Mouse (Mus musculus) hindbrain, embryonic 13.5 days (tissue): ENCODE measurements around the gene Ero1l. TPM values are rescaled to one million over a fixed set of nuclear protein-coding genes. Genes with fewer than 3 reads are reported as not detected.

Source experiments
- ATAC-seq: fragments of 200-750 bp; cut with Nextera tagmentation; 2 replicates; pipeline ENCODE4 v1.8.0; 2017; ENCODE audit warnings: moderate TSS enrichment; ENCODE audit not compliant: low FRiP score
- H3K27ac ChIP-seq: fragments of 300-500 bp; sonication (generic); 2 replicates; pipeline ENCODE4 v1.5.1; 2015; ENCODE audit warnings: inconsistent platforms, mild to moderate bottlenecking, moderate library complexity
- H3K27me3 ChIP-seq: fragments of 300-500 bp; sonication (generic); 2 replicates; pipeline ENCODE4 v1.6.1; 2015; ENCODE audit warnings: mild to moderate bottlenecking, inconsistent platforms
- H3K36me3 ChIP-seq: fragments of 300-500 bp; sonication (generic); 2 replicates; pipeline ENCODE4 v1.6.1; 2015; ENCODE audit warnings: mild to moderate bottlenecking, inconsistent platforms
- H3K4me1 ChIP-seq: fragments of 300-500 bp; sonication (generic); replicated peaks from 2 replicates; pipeline ENCODE4 v1.6.1; 2015; ENCODE audit warnings: inconsistent platforms
- H3K4me2 ChIP-seq: fragments of 300-500 bp; sonication (generic); 2 replicates; pipeline ENCODE4 v1.6.1; 2015; ENCODE audit warnings: inconsistent platforms, mild to moderate bottlenecking, moderate library complexity
- H3K4me3 ChIP-seq: fragments of 300-500 bp; sonication (generic); 2 replicates; pipeline ENCODE4 v1.5.1; 2015; ENCODE audit warnings: mild to moderate bottlenecking, inconsistent platforms
- H3K9ac ChIP-seq: fragments of 300-500 bp; sonication (generic); 2 replicates; pipeline ENCODE4 v1.6.1; 2015; ENCODE audit warnings: mild to moderate bottlenecking, inconsistent platforms
- H3K9me3 ChIP-seq: fragments of 300-500 bp; sonication (generic); 2 replicates; pipeline ENCODE4 v1.6.1; 2016; ENCODE audit warnings: inconsistent platforms
- WGBS: fragments of 180-500 bp; shearing (Covaris S2); methylation state at CpG from one replicate; pipeline ENCODE4 v1.1.7; 2015; 5-methylcytosine and 5-hydroxymethylcytosine counted together
- polyA plus RNA-seq: library from polyadenylated mRNA; unstranded; fragments of >200 nt; fragmentation: Nextera tagmentation; extraction: Ambion mirVana; gene quantifications from 2 replicates; pipeline ENCODE4 v1.2.1, GENCODE M21; 2015

Ero1l gene
- polyA plus RNA-seq, 1 experiment from 2014 or later = 26.7 TPM

GRCm38 (mm10) chr14:45321622-45322021 is 3.1 kb upstream of the Ero1l start:
- WGBS = 85% methylated on average over 5 of the region's 5 CpGs
- no peak for ATAC-seq
- no peak overlapping the region for H3K27ac ChIP-seq

GRCm38 (mm10) chr14:45321067-45321466 is 2.5 kb upstream of the Ero1l start:
- no peak overlapping the region for H3K4me2 ChIP-seq
- H3K27ac ChIP-seq = no peak overlapping the region
- H3K9ac ChIP-seq = no peak overlapping the region
- peaks cover 18% of the 10 kb centered on the region for H3K4me1 ChIP-seq
- no peak overlapping the region for H3K4me3 ChIP-seq
- H3K9me3 ChIP-seq = no peaks in the 10 kb centered on the region
- no peaks in the 10 kb centered on the region for H3K27me3 ChIP-seq
- 88% methylated on average over 3 of the region's 3 CpGs for WGBS
- no peak for ATAC-seq
- H3K36me3 ChIP-seq = no peaks in the 10 kb centered on the region

More at GRCm38 (mm10) chr14:45321622-45322021, 3.1 kb upstream of the Ero1l start:
- Histone ChIP-seq H3K27me3 (no peaks in the 10 kb centered on the region), H3K9me3 (no peaks in the 10 kb centered on the region), H3K9ac (no peak overlapping the region), H3K4me1 (peaks cover 14% of the 10 kb centered on the region), H3K36me3 (no peaks in the 10 kb centered on the region), H3K4me3 (no peak overlapping the region), H3K4me2 (no peak overlapping the region)

GRCm38 (mm10) chr14:45320111-45320510 is 1.5 kb upstream of the Ero1l start:
- no peak overlapping the region for H3K27ac ChIP-seq
- H3K9ac ChIP-seq = no peak overlapping the region
- peaks cover 23% of the 10 kb centered on the region for H3K4me1 ChIP-seq
- H3K27me3 ChIP-seq = no peaks in the 10 kb centered on the region
- no peak overlapping the region for H3K4me2 ChIP-seq
- no peaks in the 10 kb centered on the region for H3K9me3 ChIP-seq
- 83% methylated on average over 4 of the region's 4 CpGs for WGBS
- no peak for ATAC-seq
- no peaks in the 10 kb centered on the region for H3K36me3 ChIP-seq
- no peak overlapping the region for H3K4me3 ChIP-seq

- Histone ChIP-seq H3K9me3 (no peaks in the 10 kb centered on the region), H3K4me2 (peak overlapping the region; percentile 64), H3K27ac (no peak overlapping the region), H3K36me3 (no peaks in the 10 kb centered on the region), H3K4me3 (0 out of 2 replicates have a peak overlapping the region, but pooled peaks have one; percentile 90), H3K9ac (no peak overlapping the region), H3K27me3 (no peaks in the 10 kb centered on the region), H3K4me1 (peaks cover 23% of the 10 kb centered on the region)
- WGBS = 73% methylated on average over 3 of the region's 3 CpGs
- ATAC-seq = no peak
These were observed 653 bp upstream of the Ero1l start for GRCm38 (mm10) chr14:45319237-45319610.

- under 1% methylated on average over 38 of the region's 38 CpGs for WGBS
- H3K36me3 ChIP-seq = no peaks in the 10 kb centered on the region
- ATAC-seq = no peak; the same call in 1 of the 2 replicates
These were observed 605 bp downstream of the Ero1l start for GRCm38 (mm10) chr14:45317921-45318411.

GRCm38 (mm10) chr14:45316927-45317326 is 1.6 kb downstream of the Ero1l start:
- Histone ChIP-seq H3K27me3 (no peaks in the 10 kb centered on the region), H3K36me3 (no peaks in the 10 kb centered on the region), H3K27ac (no peak overlapping the region), H3K9ac (peak overlapping the region; percentile 95), H3K9me3 (no peaks in the 10 kb centered on the region), H3K4me2 (peak overlapping the region; percentile 64), H3K4me1 (peaks cover 23% of the 10 kb centered on the region), H3K4me3 (peak overlapping the region; percentile 90)
- 75% methylated on average over 5 of the region's 5 CpGs for whole genome bisulfite sequencing
- no peak for ATAC-seq

More at GRCm38 (mm10) chr14:45317921-45318411, 605 bp downstream of the Ero1l start:
- H3K9ac ChIP-seq = peak overlapping the region; percentile 95
- H3K4me3 ChIP-seq = peak overlapping the region; percentile 90
- H3K9me3 ChIP-seq = no peaks in the 10 kb centered on the region
- no peaks in the 10 kb centered on the region for H3K27me3 ChIP-seq
- H3K4me1 ChIP-seq = peaks cover 23% of the 10 kb centered on the region
- H3K27ac ChIP-seq = peak overlapping the region; percentile 93
- H3K4me2 ChIP-seq = peak overlapping the region; percentile 64

- Histone ChIP-seq H3K9ac (no peak overlapping the region), H3K36me3 (peaks cover 3% of the 10 kb centered on the region), H3K4me3 (no peak overlapping the region), H3K9me3 (no peaks in the 10 kb centered on the region), H3K4me1 (no peaks in the 10 kb centered on the region; the same call in 1 of the 2 replicates), H3K27ac (no peak overlapping the region), H3K4me2 (no peak overlapping the region), H3K27me3 (no peaks in the 10 kb centered on the region)
- ATAC-seq = no peak
- 92% methylated on average over 14 of the region's 14 CpGs for WGBS
These were observed 8.5 kb downstream of the Ero1l start for GRCm38 (mm10) chr14:45310101-45310500.

GRCm38 (mm10) chr14:45309646-45310045 is 8.9 kb downstream of the Ero1l start:
- no peaks in the 10 kb centered on the region; the same call in 1 of the 2 replicates for H3K4me1 ChIP-seq
- H3K9me3 ChIP-seq = no peaks in the 10 kb centered on the region
- H3K27ac ChIP-seq = no peak overlapping the region
- H3K9ac ChIP-seq = no peak overlapping the region
- ATAC-seq = no peak
- WGBS = 88% methylated on average over 13 of the region's 13 CpGs
- no peak overlapping the region for H3K4me3 ChIP-seq
- no peaks in the 10 kb centered on the region for H3K27me3 ChIP-seq
- no peak overlapping the region for H3K4me2 ChIP-seq
- H3K36me3 ChIP-seq = peaks cover 6% of the 10 kb centered on the region

GRCm38 (mm10) chr14:45307630-45308328 is 10.8 kb downstream of the Ero1l start:
- peaks cover 10% of the 10 kb centered on the region for H3K36me3 ChIP-seq
- no peaks in the 10 kb centered on the region for H3K9me3 ChIP-seq
- H3K4me1 ChIP-seq = no peaks in the 10 kb centered on the region; the same call in 1 of the 2 replicates
- H3K27ac ChIP-seq = no peak overlapping the region
- no peaks in the 10 kb centered on the region for H3K27me3 ChIP-seq
- no peak overlapping the region for H3K4me2 ChIP-seq
- no peak overlapping the region for H3K4me3 ChIP-seq
- H3K9ac ChIP-seq = no peak overlapping the region
- WGBS = 93% methylated on average over 8 of the region's 8 CpGs
- ATAC-seq = no peak

- peaks cover 27% of the 10 kb centered on the region for H3K36me3 ChIP-seq
- ATAC-seq = no peak
- no peak overlapping the region for H3K4me3 ChIP-seq
- H3K4me2 ChIP-seq = no peak overlapping the region
- no peaks in the 10 kb centered on the region for H3K4me1 ChIP-seq
- WGBS = 94% methylated on average over 5 of the region's 5 CpGs
- no peak overlapping the region for H3K27ac ChIP-seq
- H3K9me3 ChIP-seq = no peaks in the 10 kb centered on the region
- no peak overlapping the region for H3K9ac ChIP-seq
- H3K27me3 ChIP-seq = no peaks in the 10 kb centered on the region
These were observed 12.7 kb downstream of the Ero1l start for GRCm38 (mm10) chr14:45305852-45306251.

GRCm38 (mm10) chr14:45304389-45304788 is 14.2 kb downstream of the Ero1l start:
- 53% methylated on average over 4 of the region's 4 CpGs for WGBS
- no peak for ATAC-seq

GRCm38 (mm10) chr14:45303939-45304338 is 14.6 kb downstream of the Ero1l start:
- WGBS = 36% methylated on average over 4 of the region's 4 CpGs
- peak; percentile 66 for ATAC-seq
- no peak overlapping the region for H3K27ac ChIP-seq
- H3K4me3 ChIP-seq = no peak overlapping the region
- no peaks in the 10 kb centered on the region for H3K4me1 ChIP-seq
- no peak overlapping the region for H3K4me2 ChIP-seq
- H3K36me3 ChIP-seq = peaks cover 45% of the 10 kb centered on the region
- H3K9ac ChIP-seq = no peak overlapping the region
- H3K9me3 ChIP-seq = no peaks in the 10 kb centered on the region
- H3K27me3 ChIP-seq = no peaks in the 10 kb centered on the region

More at GRCm38 (mm10) chr14:45304389-45304788, 14.2 kb downstream of the Ero1l start:
- no peak overlapping the region for H3K27ac ChIP-seq
- H3K36me3 ChIP-seq = peaks cover 40% of the 10 kb centered on the region
- H3K9me3 ChIP-seq = no peaks in the 10 kb centered on the region
- no peaks in the 10 kb centered on the region for H3K4me1 ChIP-seq
- H3K4me3 ChIP-seq = no peak overlapping the region
- no peak overlapping the region for H3K9ac ChIP-seq
- H3K4me2 ChIP-seq = no peak overlapping the region
- no peaks in the 10 kb centered on the region for H3K27me3 ChIP-seq

- no peak for ATAC-seq
- H3K9ac ChIP-seq = no peak overlapping the region
- no peaks in the 10 kb centered on the region for H3K9me3 ChIP-seq
- no peak overlapping the region for H3K4me2 ChIP-seq
- 80% methylated on average over 4 of the region's 4 CpGs for WGBS
- no peak overlapping the region for H3K27ac ChIP-seq
- no peaks in the 10 kb centered on the region for H3K27me3 ChIP-seq
- H3K4me1 ChIP-seq = no peaks in the 10 kb centered on the region
- H3K36me3 ChIP-seq = peaks cover 49% of the 10 kb centered on the region
- H3K4me3 ChIP-seq = no peak overlapping the region
These were observed 27.0 kb downstream of the Ero1l start for GRCm38 (mm10) chr14:45291608-45292007.
